Mouse (Mus musculus) kidney, adult 18-20 months (tissue): ENCODE measurements around the gene Crybb3.
A peak's percentile ranks its signal among the peaks of the same experiment; 100 is the strongest.

Source experiments
- DNase-seq: peaks from one replicate; pipeline ENCODE4 v3.0.0; 2021

Crybb3 gene

GRCm38 (mm10) chr5:113102455-113102854 lies 21.1 kb upstream of the Crybb3 start:
- no peak for DNase-seq

DNA sequence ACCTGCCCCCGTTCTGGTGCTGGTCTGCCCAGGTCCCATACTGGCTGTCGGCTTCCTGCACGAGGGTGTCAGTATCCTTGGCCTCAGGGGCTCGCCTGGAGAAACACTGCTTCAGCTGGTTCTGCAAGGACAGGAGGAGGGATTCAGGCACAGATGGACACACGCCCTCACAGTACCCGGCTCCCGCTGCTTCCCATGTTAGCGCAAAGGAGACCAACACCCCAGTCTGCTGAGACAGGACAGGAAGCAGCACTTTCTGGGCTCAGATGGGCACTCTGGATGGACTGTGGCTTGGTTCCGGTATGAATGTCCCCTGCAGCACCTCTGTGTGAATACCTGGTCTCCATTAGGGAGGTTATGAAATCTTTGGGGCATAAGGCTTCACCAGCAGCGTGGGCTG lies 20.1 kb upstream of the Crybb3 start:
- no peak for DNase-seq

GRCm38 (mm10) chr5:113100422-113100821 lies 19.0 kb upstream of the Crybb3 start:
- no peak for DNase-seq

GRCm38 (mm10) chr5:113099546-113099945 lies 18.2 kb upstream of the Crybb3 start:
- peak; percentile 89 for DNase-seq

- no peak for DNase-seq
These were observed 16.2 kb upstream of the Crybb3 start for GRCm38 (mm10) chr5:113097551-113097950.

GRCm38 (mm10) chr5:113095456-113095855 lies 14.1 kb upstream of the Crybb3 start:
- DNase-seq: no peak

DNA sequence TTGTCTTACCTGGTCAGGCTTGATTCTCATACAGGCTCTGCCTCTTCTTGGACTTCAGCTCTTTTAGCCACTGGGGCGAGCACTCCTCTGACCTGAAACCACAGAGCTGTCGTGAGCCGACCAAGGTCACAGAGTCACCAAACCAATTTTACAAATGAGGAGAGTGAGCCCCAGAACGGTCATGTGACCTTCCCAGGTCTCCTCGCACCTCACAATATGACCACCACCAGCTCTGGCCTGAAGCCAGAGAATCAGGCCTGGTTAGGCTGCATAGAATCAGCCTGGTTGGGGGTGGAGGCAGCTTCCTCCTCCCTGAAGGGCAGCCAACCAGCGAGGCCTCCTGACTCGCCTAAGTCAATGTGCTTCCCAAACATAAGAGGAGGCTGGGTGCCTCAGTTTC lies 11.0 kb upstream of the Crybb3 start:
- DNase-seq: peak; percentile 57

- peak; percentile 77 for DNase-seq
These were observed 9.8 kb upstream of the Crybb3 start for GRCm38 (mm10) chr5:113091162-113091561.

DNA sequence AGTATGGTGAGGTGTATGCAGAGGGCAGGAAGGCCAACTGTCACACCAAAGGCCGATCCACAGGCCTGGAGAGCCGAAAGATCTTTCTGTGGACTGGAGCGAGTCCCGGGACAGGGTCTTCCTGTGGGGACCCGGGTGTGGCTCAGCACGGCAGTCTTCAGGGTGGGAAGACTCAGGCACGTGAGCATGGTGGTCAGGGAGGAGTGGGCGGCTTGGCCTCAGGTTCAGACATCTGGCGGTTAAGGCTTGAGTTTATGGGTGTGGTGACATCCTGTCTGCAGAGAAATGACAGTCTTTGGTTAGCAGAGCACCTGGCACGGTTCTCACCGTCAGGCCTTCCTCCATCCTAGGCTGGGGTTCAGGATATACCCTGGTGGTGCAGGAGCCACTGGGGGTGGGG lies 9.4 kb upstream of the Crybb3 start:
- no peak for DNase-seq

DNA sequence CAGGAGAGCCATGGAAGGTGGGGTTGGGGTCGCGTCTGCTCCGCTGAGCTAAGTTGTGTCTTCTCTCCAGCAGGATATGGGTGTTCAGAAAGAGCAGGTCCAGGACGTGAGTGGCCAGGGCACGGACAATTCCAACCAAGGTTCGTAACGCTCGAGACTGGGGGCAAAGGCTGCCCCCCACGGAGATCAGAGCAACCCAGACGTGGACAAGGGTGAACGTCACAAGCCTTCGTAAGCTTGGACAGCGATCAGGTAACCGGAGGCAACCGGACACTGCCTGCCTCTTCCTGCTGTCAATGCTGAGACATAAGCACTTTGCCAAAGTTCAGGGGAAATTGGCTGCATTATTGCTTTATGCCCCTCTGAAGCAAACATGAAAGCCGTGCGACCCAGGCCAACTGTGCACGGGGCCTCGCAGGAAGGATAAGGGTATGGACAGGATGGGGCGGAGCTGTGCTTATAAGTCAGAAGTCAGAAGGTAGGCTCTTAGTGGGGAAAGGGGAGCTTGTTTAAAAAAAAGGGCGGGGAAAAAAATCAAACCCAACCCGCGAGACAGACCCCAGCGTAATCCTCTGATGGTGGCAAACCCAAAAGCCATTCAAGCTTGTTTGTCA lies 8.8 kb upstream of the Crybb3 start:
- DNase-seq: peak; percentile 31

DNA sequence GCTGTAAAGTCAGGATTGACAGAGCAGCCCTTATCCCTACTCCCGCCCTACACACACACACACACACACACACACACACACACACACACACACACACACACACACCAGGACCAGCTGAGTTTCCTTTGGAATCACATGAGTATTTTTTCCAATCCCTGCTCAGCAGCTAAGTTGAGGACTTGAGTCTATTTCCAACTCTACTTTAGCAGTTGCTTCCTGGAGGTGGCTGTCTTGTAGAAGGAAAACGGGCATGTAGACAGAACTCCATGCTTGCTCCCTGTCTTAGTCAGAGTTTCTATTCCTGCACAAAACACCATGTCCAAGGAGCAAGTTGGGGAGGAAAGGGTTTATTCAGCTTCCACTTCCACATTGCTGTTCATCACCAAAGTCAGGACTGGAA lies 6.1 kb upstream of the Crybb3 start:
- DNase-seq: no peak

GRCm38 (mm10) chr5:113086990-113087389 lies 5.6 kb upstream of the Crybb3 start:
- DNase-seq: no peak

GRCm38 (mm10) chr5:113086439-113086838 lies 5.1 kb upstream of the Crybb3 start:
- no peak for DNase-seq

- DNase-seq: no peak
These were observed 4.5 kb upstream of the Crybb3 start for GRCm38 (mm10) chr5:113085931-113086330.

DNA sequence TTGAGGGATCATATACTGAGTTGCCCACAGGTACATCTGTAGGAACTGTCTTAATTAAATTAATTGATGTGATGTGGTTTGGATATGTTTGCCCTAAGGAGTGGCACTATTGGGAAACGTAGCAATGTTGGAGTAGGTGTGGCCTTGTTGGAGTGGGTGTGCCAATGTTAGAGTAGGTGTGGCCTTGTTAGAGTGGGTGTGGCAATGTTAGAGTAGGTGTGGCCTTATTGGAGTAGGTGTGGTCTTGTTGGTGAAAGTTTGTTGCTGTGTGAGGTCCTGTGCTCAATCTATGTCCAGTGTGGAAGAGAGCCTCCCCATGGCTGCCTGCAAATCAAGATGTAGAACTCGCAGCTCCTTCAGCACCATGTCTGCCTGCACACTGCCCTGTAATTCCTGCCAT lies 2.9 kb upstream of the Crybb3 start:
- DNase-seq: no peak

GRCm38 (mm10) chr5:113082356-113083168 lies 1.2 kb upstream of the Crybb3 start:
- DNase-seq: no peak

GRCm38 (mm10) chr5:113081020-113081419 lies 364 bp downstream of the Crybb3 start:
- no peak for DNase-seq

- DNase-seq: no peak
These were observed 1.6 kb downstream of the Crybb3 start for GRCm38 (mm10) chr5:113079783-113080182.

- no peak for DNase-seq
These were observed 2.7 kb downstream of the Crybb3 start for GRCm38 (mm10) chr5:113078686-113079085.

DNA sequence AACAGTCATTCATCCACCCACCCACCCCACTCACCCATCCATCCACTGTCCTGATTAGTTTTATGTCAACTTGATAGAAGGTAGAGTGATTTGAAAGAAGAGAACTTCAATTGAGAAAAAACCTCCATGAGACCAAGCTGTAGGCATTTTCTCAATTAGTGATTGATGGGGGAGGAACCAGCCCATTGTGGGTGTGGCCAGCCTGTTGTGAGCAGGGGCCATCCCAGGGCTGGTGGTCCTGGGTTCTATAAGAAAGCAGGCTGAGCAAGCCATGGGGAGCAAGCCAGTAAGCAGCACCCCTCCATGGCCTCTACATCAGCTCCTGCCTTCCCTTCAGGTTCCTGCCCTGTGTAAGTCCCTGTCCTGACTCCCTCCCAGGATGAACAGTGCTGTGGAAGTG lies 11.4 kb downstream of the Crybb3 start, which contains the start of gene Crybb2:
Gene Crybb2, minus strand, starts transcription at position 101 of the 400 bp plus-strand sequence.
- no peak for DNase-seq

DNA sequence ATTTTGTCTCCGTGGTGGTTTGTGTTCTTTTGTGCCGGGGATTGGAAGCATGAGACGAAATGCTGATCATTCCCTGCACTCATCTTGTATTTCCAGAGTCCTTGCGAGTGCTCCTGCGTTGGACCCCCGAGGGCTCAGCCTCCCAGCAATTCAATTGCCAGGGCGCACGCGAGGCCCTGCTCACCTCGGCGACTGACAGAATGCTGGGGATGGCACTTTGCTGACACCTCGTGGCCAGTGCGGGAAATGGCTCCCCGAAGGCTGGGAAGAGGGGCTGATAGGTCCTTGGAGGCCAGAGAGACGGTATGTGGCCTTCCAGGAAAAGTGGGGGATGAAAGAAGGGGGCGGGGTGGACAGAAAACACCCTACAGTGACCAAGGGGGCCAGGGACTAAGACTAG lies 27.1 kb downstream of the Crybb3 start:
- peak; percentile 79 for DNase-seq

DNA sequence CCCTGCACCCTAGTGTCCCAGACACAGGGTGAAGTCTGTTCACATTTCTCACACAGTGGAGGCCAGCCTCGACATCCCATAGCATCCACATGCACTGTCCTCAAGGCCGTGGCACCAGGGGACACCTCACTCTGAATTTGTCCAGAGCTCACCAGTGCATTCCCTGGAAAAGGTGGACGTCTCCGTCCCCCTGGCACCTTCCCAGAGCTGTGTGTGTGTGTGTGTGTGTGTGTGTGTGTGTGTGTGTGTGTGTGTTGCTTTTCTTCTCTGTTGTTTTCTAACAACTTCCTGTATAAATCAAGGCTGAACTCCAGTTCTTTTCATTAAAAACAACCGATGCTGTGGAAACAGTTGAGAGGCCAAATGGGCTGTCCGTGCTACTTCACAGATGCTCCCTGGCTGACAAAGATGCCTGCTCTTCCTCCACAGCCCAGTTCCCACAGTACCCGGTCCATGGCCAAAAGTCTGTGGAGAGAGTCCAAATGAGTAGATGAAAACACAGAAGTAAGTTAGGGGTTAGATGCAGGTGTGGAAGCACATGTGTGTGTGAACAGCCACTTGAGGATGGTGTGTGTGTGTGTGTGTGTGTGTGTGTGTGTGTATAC lies 30.7 kb downstream of the Crybb3 start:
- no peak for DNase-seq

GRCm38 (mm10) chr5:113049876-113050275 lies 31.5 kb downstream of the Crybb3 start:
- DNase-seq: no peak
